Mouse (Mus musculus): Measurements from ENCODE around the gene Naxe.

GRCm38 (mm10) chr3:88074766-88075165 is 16.5 kb upstream of the Naxe start:
- TF ChIP-seq POLR2A (IDR thresholded peaks at IDR 0.05; ENCODE audit: borderline replicate concordance, insufficient read depth, low read length) (no peak), CTCF (IDR thresholded peaks at IDR 0.05; ENCODE audit: borderline replicate concordance, insufficient read depth, low read depth, low read length) (no peak)

All from cerebellum, adult 2 months (tissue).